Mouse (Mus musculus) frontal cortex, postnatal 25 days (tissue): Measurements from ENCODE around the gene Nwd1.

Experiments
- DNase-seq, 2 experiments: peaks; one replicate each; pipeline ENCODE4 v3.0.0; 2022; ENCODE audit warnings: low spot score in 2 of 2

Gene Nwd1

DNA sequence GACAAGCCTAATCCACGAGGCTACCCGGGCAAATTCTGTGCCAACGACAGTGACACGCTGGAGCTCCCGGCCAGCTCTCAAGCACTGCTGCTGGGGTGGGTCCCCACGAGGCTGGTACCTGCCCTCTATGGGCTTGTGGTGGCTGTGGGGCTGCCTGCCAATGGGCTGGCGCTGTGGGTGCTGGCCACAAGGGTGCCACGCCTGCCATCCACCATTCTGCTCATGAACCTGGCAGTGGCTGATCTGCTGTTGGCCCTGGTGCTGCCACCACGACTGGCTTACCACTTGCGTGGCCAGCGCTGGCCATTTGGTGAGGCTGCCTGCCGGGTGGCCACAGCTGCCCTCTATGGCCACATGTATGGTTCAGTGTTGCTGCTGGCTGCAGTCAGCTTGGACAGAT lies 115.8 kb downstream of the Nwd1 start:
- DNase-seq = no peak

DNA sequence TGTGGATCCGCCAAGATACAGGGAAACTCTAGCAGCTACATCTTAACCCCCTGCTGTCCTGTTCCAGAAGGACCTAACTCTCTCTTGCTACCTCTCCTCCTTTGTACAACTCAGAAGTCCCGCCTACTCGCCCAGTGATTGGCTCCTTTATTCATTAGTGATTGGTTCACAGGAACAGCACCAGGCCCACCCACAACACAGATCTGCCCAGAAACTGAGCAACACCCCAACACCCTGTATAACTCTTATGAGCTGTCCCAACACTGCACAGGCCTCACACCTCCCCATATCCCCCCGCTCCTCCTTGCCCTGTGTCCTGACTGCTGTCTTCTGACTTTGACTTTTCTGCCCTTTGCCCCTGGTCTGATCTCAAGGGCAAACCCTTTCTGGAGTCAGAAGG lies 119.2 kb downstream of the Nwd1 start:
- DNase-seq = no peak

DNA sequence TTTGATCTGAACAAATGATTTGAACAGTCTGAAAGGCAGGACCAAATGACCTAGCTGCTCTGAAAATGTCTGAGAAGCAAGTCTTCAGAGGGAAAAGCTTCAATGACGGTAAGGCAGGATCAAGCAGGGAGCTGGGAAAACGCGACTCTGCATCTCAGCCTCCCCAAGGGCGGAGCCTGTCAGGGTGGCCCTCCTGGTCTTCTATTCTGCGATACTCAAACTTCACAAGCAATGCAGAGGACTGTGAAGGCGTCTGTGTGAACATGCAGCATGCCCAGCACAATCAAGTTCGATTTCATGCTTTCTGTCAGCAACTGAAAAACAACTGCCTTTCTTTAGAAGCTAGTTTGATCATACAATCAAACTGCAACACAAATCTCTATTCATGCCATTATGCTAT lies 120.3 kb downstream of the Nwd1 start:
- DNase-seq = no peak
